Mouse (Mus musculus) spleen, adult 2 months (tissue): ENCODE results near the gene Slc25a18. TPM values are rescaled to one million over a fixed set of nuclear protein-coding genes. Genes with fewer than 3 reads are reported as not detected.

Experiments
- DNase-seq, 2 experiments: peaks; one replicate each; pipeline versions ENCODE4 v3.0.0 to v3.0.0-alpha.2; 2012 to 2021; ENCODE audit warnings: low spot score in 2 of 2, low read depth in 1 of 2
- H3K27ac ChIP-seq: fragments of 200-500 bp; 2 replicates; pipeline ENCODE4 v1.5.1; 2012; ENCODE audit warnings: low read length, inconsistent platforms; ENCODE audit not compliant: insufficient read depth
- H3K27me3 ChIP-seq: fragments of 200-500 bp; 2 replicates; pipeline ENCODE4 v1.6.1; 2012; ENCODE audit warnings: mild to moderate bottlenecking, moderate library complexity, low read length, inconsistent platforms; ENCODE audit not compliant: control insufficient read depth, insufficient read depth
- H3K36me3 ChIP-seq: fragments of 200-500 bp; 2 replicates; pipeline ENCODE4 v1.6.1; 2012; ENCODE audit warnings: mild to moderate bottlenecking, low read length, inconsistent platforms; ENCODE audit not compliant: control insufficient read depth, insufficient read depth
- H3K4me1 ChIP-seq: fragments of 200-500 bp; 2 replicates; pipeline ENCODE4 v1.6.1; 2011; ENCODE audit warnings: inconsistent platforms; ENCODE audit not compliant: control insufficient read depth, insufficient read depth, insufficient read length
- H3K4me3 ChIP-seq: fragments of 200-500 bp; 2 replicates; pipeline ENCODE4 v1.5.1; 2011; ENCODE audit warnings: mild to moderate bottlenecking, inconsistent platforms; ENCODE audit not compliant: insufficient read depth, insufficient read length; ENCODE audit errors: extremely low read depth
- CTCF ChIP-seq: fragments of 200-500 bp; IDR thresholded peaks from 2 replicates; pipeline ENCODE4 v1.5.1; 2011; ENCODE audit warnings: mild to moderate bottlenecking, inconsistent platforms; ENCODE audit not compliant: insufficient read depth, insufficient read length, insufficient replicate concordance; ENCODE audit errors: extremely low read depth
- POLR2A ChIP-seq: fragments of 200-500 bp; IDR thresholded peaks from 2 replicates; pipeline ENCODE4 v1.6.1; 2011; ENCODE audit warnings: low read depth, low read length, inconsistent platforms
- WGBS: fragments of 180-500 bp; shearing (Covaris S2); methylation state at CpG from one replicate; pipeline ENCODE4 v1.1.7; 2018; 5-methylcytosine and 5-hydroxymethylcytosine counted together
- polyA plus RNA-seq: library from polyadenylated mRNA; depleted of rRNA; stranded (reverse); fragments of >200 nt; gene quantifications from 2 replicates; pipeline ENCODE4 v1.2.3, GENCODE M21; 2012

The Slc25a18 gene
- polyA plus RNA-seq, 1 experiment = 0.14 TPM

DNA sequence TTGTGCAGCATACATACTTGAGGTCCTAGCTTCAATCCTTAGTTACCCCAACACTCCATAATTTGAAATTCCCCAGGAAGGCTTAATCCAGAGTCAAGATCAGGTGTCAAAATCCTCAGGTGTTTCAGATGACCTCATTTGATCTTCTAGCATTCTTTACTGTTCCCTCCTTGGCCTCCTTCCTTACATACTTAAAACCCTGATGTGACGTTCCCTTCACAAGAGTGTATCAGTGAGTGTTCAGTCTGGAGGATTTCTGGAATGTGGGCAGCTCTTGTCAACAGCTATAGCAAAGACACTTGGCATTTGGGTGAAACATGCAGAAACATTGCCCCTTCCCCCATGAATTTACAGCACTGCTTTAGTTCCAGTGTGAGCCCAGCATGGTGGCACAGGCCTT, 3.4 kb upstream of the Slc25a18 start:
- H3K36me3 ChIP-seq = peaks cover 3% of the 10 kb centered on the region
- WGBS = 92% methylated on average over 1 of the region's 1 CpGs

DNA sequence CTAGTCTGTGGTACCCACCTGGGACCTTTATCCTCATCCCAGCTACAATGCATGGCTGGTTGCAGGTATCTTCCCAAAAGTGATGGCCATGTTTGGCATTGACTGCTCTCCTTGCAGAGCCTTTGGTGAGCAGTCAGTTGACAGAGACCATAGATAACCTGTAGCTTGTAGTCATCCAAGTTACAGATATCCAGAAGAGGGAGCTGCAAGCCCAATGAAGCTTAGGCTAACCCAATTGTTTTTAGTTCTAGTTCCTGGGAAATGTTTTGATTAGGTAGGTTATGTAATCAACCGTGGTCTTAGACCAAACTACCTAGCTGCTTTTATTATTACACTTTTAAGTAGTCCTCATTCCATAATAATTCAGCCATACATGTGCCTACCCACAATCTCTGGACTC, 2.0 kb upstream of the Slc25a18 start:
- DNase-seq = no peak
- TF ChIP-seq POLR2A (no peak), CTCF (no peak)
- Histone ChIP-seq H3K4me3 (no peak overlapping the region), H3K4me1 (no peaks in the 10 kb centered on the region), H3K36me3 (no peaks in the 10 kb centered on the region), H3K27me3 (no peaks in the 10 kb centered on the region), H3K27ac (no peak overlapping the region)
- 45% methylated on average over 1 of the region's 1 CpGs for WGBS

More for the DNA sequence above, 3.4 kb upstream of the Slc25a18 start:
- no peak for TF ChIP-seq CTCF
- no peak for TF ChIP-seq POLR2A
- Histone ChIP-seq H3K4me3 (no peak overlapping the region), H3K27me3 (no peaks in the 10 kb centered on the region), H3K27ac (no peak overlapping the region), H3K4me1 (no peaks in the 10 kb centered on the region)
- no peak for DNase-seq

DNA sequence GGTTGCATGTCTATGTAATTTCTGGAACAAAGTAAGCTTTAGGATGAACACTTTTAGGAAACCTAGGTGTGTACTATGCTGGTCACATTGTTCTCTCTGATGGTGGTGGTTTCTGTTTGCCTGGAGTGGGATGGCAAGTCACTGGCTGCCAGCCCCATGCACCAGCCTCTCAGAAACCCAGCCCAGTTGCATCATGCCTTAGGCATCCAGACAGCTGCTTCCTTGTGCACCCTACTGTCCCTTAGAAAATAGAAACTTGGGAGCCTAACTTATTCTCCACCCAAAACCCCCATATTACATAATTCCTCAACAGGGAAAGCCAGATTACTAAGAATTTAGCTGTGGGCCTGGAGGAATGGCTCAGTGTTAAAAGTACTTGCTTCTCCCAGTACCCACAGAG, 1.4 kb upstream of the Slc25a18 start:
- Histone ChIP-seq H3K36me3 (no peaks in the 10 kb centered on the region), H3K27ac (no peak overlapping the region), H3K4me3 (no peak overlapping the region), H3K4me1 (no peaks in the 10 kb centered on the region), H3K27me3 (no peaks in the 10 kb centered on the region)
- TF ChIP-seq POLR2A (no peak), CTCF (no peak)
- DNase-seq = no peak

DNA sequence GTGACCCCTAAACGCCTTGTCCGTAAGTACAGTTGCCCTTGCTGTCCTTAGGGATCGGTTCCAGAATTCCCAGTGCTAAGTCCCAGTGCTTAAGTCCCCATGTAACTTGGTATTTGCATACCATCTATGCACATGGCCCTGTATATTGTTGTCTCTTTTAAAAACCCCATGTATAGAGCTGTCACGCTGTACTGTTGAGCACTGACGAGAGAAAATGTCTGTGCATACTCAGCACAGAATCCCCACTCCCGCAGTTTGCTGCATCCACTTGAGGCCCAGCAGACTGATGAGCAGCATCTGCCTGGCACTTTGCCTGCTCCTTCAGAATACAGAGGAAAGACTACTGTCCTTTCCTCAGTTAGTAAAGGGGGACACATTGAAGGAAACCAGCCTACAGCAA, 385 bp downstream of the Slc25a18 start:
- H3K27me3 ChIP-seq = no peaks in the 10 kb centered on the region
- no peaks in the 10 kb centered on the region for H3K4me1 ChIP-seq
- no peak overlapping the region for H3K27ac ChIP-seq
- no peak overlapping the region for H3K4me3 ChIP-seq
- WGBS = 92% methylated on average over 6 of the region's 6 CpGs
- H3K36me3 ChIP-seq = no peaks in the 10 kb centered on the region
- DNase-seq = no peak
- TF ChIP-seq POLR2A = no peak
- TF ChIP-seq CTCF = no peak

DNA sequence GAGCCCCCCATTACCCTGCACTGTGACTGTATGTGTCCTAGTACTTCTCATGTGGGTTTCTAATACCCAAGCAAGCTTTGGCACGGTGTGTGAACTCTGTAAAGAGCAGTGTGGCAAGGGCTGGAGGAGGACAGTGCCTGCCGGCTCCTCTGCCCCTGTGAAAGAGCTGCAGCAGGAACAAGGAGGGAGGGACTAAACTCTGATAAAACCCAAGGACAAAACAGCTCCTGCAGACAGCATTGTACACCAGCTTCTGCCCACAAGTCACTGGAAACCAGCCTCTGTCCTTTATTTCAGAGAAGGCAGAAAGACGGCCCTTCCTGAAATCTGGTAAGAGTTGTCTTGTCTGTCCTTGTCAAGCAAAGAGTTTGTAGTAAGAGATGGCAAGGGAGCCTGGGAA, 2.9 kb downstream of the Slc25a18 start:
- Histone ChIP-seq H3K27ac (no peak overlapping the region), H3K4me1 (no peaks in the 10 kb centered on the region), H3K27me3 (no peaks in the 10 kb centered on the region), H3K4me3 (no peak overlapping the region), H3K36me3 (no peaks in the 10 kb centered on the region)
- TF ChIP-seq CTCF (no peak), POLR2A (no peak)
- DNase-seq = no peak
- 91% methylated on average over 3 of the region's 3 CpGs for WGBS

DNA sequence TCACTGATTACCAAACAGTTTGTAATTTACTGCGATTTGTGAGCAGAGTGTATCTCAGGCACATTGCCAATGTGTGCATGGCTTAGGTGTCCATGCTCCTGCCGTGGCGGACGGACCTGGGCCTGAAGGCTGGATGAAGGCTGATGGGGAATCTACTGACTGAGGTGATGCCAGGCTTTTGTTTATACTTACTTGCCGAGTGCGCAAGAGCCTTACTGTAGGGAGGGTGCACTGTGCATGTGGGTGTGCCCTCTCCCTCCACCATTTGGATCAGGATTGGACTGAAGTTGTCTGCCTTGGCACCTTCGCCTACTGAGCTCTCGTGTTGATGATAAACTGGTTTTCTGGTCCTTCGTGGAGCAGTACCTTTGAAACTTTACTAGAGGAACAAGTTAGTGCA, 4.2 kb downstream of the Slc25a18 start:
- H3K4me3 ChIP-seq = no peak overlapping the region
- H3K27ac ChIP-seq = no peak overlapping the region
- H3K27me3 ChIP-seq = no peaks in the 10 kb centered on the region
- 91% methylated on average over 9 of the region's 9 CpGs for WGBS
- H3K4me1 ChIP-seq = no peaks in the 10 kb centered on the region
- no peak for TF ChIP-seq CTCF
- no peak for TF ChIP-seq POLR2A
- H3K36me3 ChIP-seq = no peaks in the 10 kb centered on the region
- DNase-seq = no peak

DNA sequence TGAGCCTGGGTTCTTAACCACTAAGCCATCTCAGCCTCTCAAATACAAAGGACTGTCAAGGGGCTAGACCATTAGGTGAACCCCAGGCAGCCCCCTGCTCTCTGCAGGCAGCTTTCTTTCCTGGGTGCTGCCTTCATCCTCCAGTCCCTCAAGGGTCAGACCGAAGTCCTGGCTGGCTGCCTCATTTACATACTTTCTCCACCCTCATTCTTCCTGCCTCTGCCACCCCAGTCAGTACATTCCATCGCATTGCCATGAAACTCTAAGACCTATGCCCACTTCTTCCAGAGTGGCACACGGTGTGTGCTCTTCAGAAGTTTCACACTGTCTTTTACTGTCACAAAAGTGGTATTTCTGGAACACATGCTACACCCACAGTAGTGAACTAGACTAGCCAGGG, 4.8 kb downstream of the Slc25a18 start:
- Histone ChIP-seq H3K36me3 (no peaks in the 10 kb centered on the region), H3K4me3 (no peak overlapping the region), H3K4me1 (no peaks in the 10 kb centered on the region), H3K27me3 (no peaks in the 10 kb centered on the region), H3K27ac (no peak overlapping the region)
- WGBS = 81% methylated on average over 3 of the region's 3 CpGs
- DNase-seq = no peak
- TF ChIP-seq POLR2A = no peak
- no peak for TF ChIP-seq CTCF

DNA sequence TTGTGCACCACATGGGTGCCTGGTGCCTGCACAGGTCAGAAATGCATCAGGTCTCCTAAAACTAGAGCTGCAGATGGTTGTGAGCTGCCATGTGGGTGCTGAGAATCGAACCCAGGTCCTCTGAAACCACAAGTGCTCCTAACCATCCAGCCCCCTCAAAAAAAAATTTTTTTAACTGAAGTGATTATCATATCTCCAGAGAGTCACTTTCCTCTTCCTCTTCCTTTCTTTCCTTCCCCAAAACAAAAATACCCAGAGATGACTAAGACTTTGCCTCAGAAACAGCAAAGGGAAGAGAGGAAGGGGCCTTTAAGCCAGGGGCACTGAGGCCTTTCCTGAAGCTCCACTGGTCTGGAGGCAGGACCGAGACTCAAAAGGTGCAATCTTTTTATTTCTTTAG, 9.6 kb downstream of the Slc25a18 start:
- TF ChIP-seq CTCF = no peak
- TF ChIP-seq POLR2A = no peak
- H3K27me3 ChIP-seq = no peaks in the 10 kb centered on the region
- WGBS = 54% methylated on average over 2 of the region's 2 CpGs

More for the DNA sequence above, 9.6 kb downstream of the Slc25a18 start:
- Histone ChIP-seq H3K4me1 (no peaks in the 10 kb centered on the region), H3K36me3 (no peaks in the 10 kb centered on the region), H3K4me3 (no peak overlapping the region), H3K27ac (no peak overlapping the region)
- no peak for DNase-seq
